10 mouse cellular contexts compared by ENCODE assay signal in genomic region chr4:59315553-59316405, GRCm38 (mm10).
DNase-seq lines count a peak whose midpoint lies in the region; ATAC-seq and TF ChIP-seq lines count a peak whose summit lies in the region.
"Had no signal": no experiment of that assay in that cellular context is flagged by ENCODE, and none has a peak within 500 bp of the region (broad histone marks: within the 10 kb centered on the region; RNA-seq: fewer than 3 reads in every experiment).

No protein-coding gene starts in this region.

- no peaks in the 10 kb centered on the region for H3K36me3 ChIP-seq in heart, embryonic 11.5 days (ENCODE audit: control insufficient read depth, insufficient read depth, low read length)
- H3K36me3 ChIP-seq in limb, embryonic 12.5 days, result no peaks in the 10 kb centered on the region
- H3K36me3 ChIP-seq in limb, embryonic 10.5 days, result no peaks in the 10 kb centered on the region
- H3K36me3 ChIP-seq in myocyte (ENCODE audit: control insufficient read depth, insufficient read depth), result no peaks in the 10 kb centered on the region

- no peak for DNase-seq in heart, postnatal 4 days
- DNase-seq in limb, embryonic 10.5 days (ENCODE audit: low spot score), result no peak
- peak; percentile 24 for DNase-seq in embryo, embryonic 11.5 days (ENCODE audit: low read depth, low spot score)
- no peak for DNase-seq in cerebellum, postnatal 25 days
- no peak for DNase-seq in adrenal gland, adult (ENCODE audit: inconsistent age in 2 of 2, low spot score in 1 of 2)
- DNase-seq: right cerebral cortex, adult 18-20 months had no signal

- H3K27me3 ChIP-seq in heart, embryonic 11.5 days (ENCODE audit: control insufficient read depth, insufficient read depth, low read length), result no peaks in the 10 kb centered on the region
- H3K27me3 ChIP-seq in limb, embryonic 12.5 days, result no peaks in the 10 kb centered on the region
- H3K27me3 ChIP-seq in limb, embryonic 10.5 days (ENCODE audit: low read depth, poor library complexity, severe bottlenecking), result no peaks in the 10 kb centered on the region
- no peaks in the 10 kb centered on the region for H3K27me3 ChIP-seq in myocyte (ENCODE audit: control insufficient read depth, insufficient read depth, insufficient read length)

- H3K4me2 ChIP-seq in heart, embryonic 11.5 days, result peak overlapping the region; percentile 52
- H3K4me2 ChIP-seq in limb, embryonic 12.5 days, result no peak overlapping the region
- H3K4me2 ChIP-seq in myocyte (ENCODE audit: low read depth), result peak overlapping the region; percentile 65

- WGBS in heart, embryonic 11.5 days (ENCODE audit: insufficient replicate concordance), result 50% methylated on average over 15 of the region's 15 CpGs
- 65% methylated on average over 15 of the region's 15 CpGs for WGBS in limb, embryonic 12.5 days
- WGBS in limb, embryonic 10.5 days, result 75% methylated on average over 15 of the region's 15 CpGs

- no peak overlapping the region for H3ac ChIP-seq in myocyte (ENCODE audit: control insufficient read depth, insufficient read length)

- peak; percentile 34 for TF ChIP-seq POLR2A in myocyte (IDR thresholded peaks at IDR 0.05; ENCODE audit: insufficient read length, low read depth)

- H3K4me3 ChIP-seq in heart, embryonic 11.5 days (ENCODE audit: low read depth, low read length), result no peak overlapping the region
- H3K4me3 ChIP-seq in limb, embryonic 12.5 days (replicated peaks), result no peak overlapping the region
- no peak overlapping the region for H3K4me3 ChIP-seq in limb, embryonic 10.5 days
- H3K4me3 ChIP-seq in myocyte, result no peak overlapping the region

- ATAC-seq in heart, embryonic 11.5 days (replicated peaks; ENCODE audit: insufficient number of reproducible peaks, low FRiP score, low TSS enrichment), result peak; percentile 78; the same call in 1 of the 2 replicates
- peak; percentile 72 for ATAC-seq in limb, embryonic 12.5 days (ENCODE audit: insufficient number of reproducible peaks, insufficient read depth, low FRiP score, low TSS enrichment, low read depth)

- peaks cover 15% of the 10 kb centered on the region for H3K4me1 ChIP-seq in heart, embryonic 11.5 days (ENCODE audit: control insufficient read depth, insufficient read depth, low read length)
- peaks cover 14% of the 10 kb centered on the region for H3K4me1 ChIP-seq in limb, embryonic 12.5 days (replicated peaks)
- peaks cover 7% of the 10 kb centered on the region for H3K4me1 ChIP-seq in limb, embryonic 10.5 days

- no peaks in the 10 kb centered on the region for H3K9me3 ChIP-seq in heart, embryonic 11.5 days (replicated peaks; ENCODE audit: control insufficient read depth, low read length)
- no peaks in the 10 kb centered on the region for H3K9me3 ChIP-seq in limb, embryonic 12.5 days
- no peaks in the 10 kb centered on the region for H3K9me3 ChIP-seq in limb, embryonic 10.5 days (replicated peaks)

- 0 out of 2 replicates have a peak overlapping the region, but pooled peaks have one; percentile 8 for H3K9ac ChIP-seq in heart, embryonic 11.5 days (ENCODE audit: low read depth, low read length)
- H3K9ac ChIP-seq in limb, embryonic 12.5 days (replicated peaks), result no peak overlapping the region
- H3K9ac ChIP-seq: liver, embryonic 14.5 days had no signal

- peak overlapping the region; percentile 42 for H3K27ac ChIP-seq in heart, embryonic 11.5 days (ENCODE audit: low read depth, low read length)
- H3K27ac ChIP-seq in limb, embryonic 12.5 days, result peak overlapping the region; percentile 50; the same call in 1 of the 2 replicates
- no peak overlapping the region for H3K27ac ChIP-seq in limb, embryonic 10.5 days
- H3K27ac ChIP-seq: liver, embryonic 14.5 days had no signal

- H3K79me2 ChIP-seq in myocyte (ENCODE audit: control insufficient read depth, insufficient read depth), result no peaks in the 10 kb centered on the region

TF ChIP-seq in myocyte, 11 proteins besides CTCF, POLR2A, EP300 and RAD21:
- peak; percentile 70 for TF ChIP-seq USF1 (IDR thresholded peaks at IDR 0.05; ENCODE audit: low read depth)
- TF ChIP-seq E2F4 (IDR thresholded peaks at IDR 0.05; ENCODE audit: insufficient read depth), result no peak
- peak in 2 of 3 experiments; percentile 84 to 93 for TF ChIP-seq MYOD1 (IDR thresholded peaks at IDR 0.05; ENCODE audit: control insufficient read depth in 1 of 3, insufficient read length in 2 of 3, low read depth in 2 of 3)
- TF ChIP-seq REST (IDR thresholded peaks at IDR 0.05; ENCODE audit: insufficient read depth, insufficient read length), result no peak
- peak; percentile 77 for TF ChIP-seq TCF3 (IDR thresholded peaks at IDR 0.05; ENCODE audit: insufficient read length, low read depth)
- TF ChIP-seq SRF (IDR thresholded peaks at IDR 0.05; ENCODE audit: control insufficient read depth, insufficient read length, low read depth), result no peak
- no peak for TF ChIP-seq POLR2AphosphoS2 (IDR thresholded peaks at IDR 0.05; ENCODE audit: insufficient read length, low read depth)
- TF ChIP-seq MYOG (IDR thresholded peaks at IDR 0.05; ENCODE audit: control insufficient read depth in 1 of 3, insufficient read depth in 1 of 3, insufficient read length in 2 of 3, low read depth in 2 of 3), result peak in 2 of 3 experiments; percentile 58 to 81
- TF ChIP-seq MAX (IDR thresholded peaks at IDR 0.05; ENCODE audit: low read depth), result no peak
- peak; percentile 92 for TF ChIP-seq TCF12 (IDR thresholded peaks at IDR 0.05; ENCODE audit: insufficient read depth, poor library complexity, severe bottlenecking)
- TF ChIP-seq CEBPB (IDR thresholded peaks at IDR 0.05; ENCODE audit: insufficient read depth, poor library complexity, severe bottlenecking), result peak; percentile 13; the same call in 1 of the 2 replicates
